Mouse (Mus musculus): Measurements from ENCODE around the gene Ppp2r5b.

The Ppp2r5b gene

GRCm38 (mm10) chr19:6235084-6236052 lies at the start of gene Ppp2r5b:
TSS of gene Ppp2r5b (minus strand) at chr19:6235872.
- DNase-seq (ENCODE audit: low spot score): peak; percentile 90

DNA sequence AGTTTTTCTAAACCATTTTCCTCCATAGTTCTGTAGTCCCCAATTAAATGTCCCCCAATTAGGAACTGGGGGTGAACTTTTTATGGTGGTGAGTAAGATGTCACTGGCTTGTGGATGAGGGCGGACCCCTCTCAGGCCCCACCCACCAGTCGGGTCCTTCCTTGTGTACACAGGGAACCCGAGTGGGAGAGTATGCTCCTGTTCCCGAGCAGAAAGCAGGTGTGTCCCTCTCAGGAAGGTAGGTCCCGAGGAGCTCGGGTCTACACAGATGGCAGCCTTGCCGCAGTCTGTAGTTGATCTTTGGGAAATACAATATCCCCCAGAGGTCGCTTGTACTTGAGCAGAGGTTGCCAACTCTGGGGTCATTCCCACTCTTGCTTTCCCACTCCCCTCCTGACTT lies 49.6 kb upstream of the Ppp2r5b start:
- no peak for DNase-seq (ENCODE audit: low spot score)

- no peak for DNase-seq (ENCODE audit: low spot score)
These were observed 48.8 kb upstream of the Ppp2r5b start for GRCm38 (mm10) chr19:6284502-6284901.

GRCm38 (mm10) chr19:6283001-6283400 lies 47.3 kb upstream of the Ppp2r5b start:
- DNase-seq (ENCODE audit: low spot score): no peak

- no peak for DNase-seq (ENCODE audit: low spot score)
These were observed 45.7 kb upstream of the Ppp2r5b start for GRCm38 (mm10) chr19:6281122-6282020.

GRCm38 (mm10) chr19:6280554-6280953 lies 44.9 kb upstream of the Ppp2r5b start:
- DNase-seq (ENCODE audit: low spot score): no peak

- no peak for DNase-seq (ENCODE audit: low spot score)
These were observed 43.9 kb upstream of the Ppp2r5b start for GRCm38 (mm10) chr19:6279481-6280144.

DNA sequence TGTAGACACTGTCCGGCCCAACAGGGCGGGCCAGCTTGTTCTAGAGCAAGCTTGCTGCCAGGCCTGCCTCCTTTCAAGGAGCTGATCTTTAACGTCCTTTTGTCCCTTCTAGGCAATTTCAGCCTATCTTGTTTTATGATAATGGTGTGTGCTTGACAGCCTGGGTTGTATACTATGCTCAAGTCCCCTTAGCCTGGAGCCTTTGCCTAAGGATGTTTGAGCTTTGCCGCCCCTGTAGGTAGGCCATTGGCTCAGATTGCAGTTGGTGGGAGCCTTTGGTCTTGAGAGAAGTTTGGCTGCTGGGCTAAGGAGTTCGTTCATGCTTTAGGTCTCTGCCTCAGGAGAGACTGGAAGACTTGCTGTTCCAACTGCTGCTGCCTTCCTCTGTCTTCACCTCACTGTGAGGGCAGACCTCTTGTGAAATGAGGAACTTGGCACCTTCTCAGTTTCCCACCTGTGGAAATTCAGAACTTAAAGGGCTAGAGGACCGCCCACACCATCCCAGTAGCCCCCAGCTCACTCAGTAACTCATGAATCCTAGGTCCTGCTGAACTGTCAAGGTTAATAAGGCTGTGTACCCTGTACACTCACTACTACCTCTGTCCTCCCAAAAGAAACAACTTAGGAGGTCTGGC lies 42.9 kb upstream of the Ppp2r5b start:
- no peak for DNase-seq (ENCODE audit: low spot score)

DNA sequence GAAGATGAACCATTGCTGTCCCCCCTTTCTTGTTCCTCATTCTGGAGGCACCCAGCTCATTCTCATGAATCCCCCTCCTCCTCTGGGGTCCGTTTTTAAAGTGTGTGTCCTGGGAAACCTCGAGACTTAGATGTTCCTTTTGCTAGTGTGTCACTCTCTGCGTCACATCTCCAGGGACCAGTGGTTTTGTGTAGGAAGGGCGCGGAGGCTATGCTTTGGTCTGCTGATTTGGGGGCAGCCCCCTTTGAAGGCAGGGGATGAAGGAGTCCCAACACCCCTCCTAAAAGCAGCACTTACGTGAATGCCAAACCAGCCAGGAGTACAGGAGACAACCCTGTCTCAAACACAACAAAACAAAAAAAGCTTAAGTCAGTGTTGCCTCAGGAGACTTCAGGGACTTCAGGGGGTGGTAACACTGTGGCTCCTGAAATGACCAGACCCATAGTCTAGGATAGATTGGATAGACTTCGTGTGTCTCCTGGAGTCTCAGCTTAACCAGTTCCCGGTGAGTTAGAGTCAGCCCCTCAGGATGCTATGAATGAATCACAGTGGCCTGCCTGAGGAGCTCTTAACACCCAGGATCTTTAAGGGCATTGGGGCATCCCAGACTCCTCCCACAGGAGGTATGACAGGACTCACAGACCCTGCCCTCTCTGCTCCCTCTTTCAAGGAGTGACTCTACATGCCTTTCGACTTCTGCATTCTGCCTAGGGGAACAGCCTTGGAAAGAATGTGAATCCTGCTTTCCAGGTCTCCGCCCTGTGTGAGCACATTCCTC lies 42.2 kb upstream of the Ppp2r5b start:
- peak; percentile 68 for DNase-seq (ENCODE audit: low spot score)

GRCm38 (mm10) chr19:6276426-6277421 lies 41.1 kb upstream of the Ppp2r5b start, which contains the start of gene Ehd1:
TSS of gene Ehd1 (plus strand) at chr19:6276725.
- peak; percentile 97 for DNase-seq (ENCODE audit: low spot score)

DNA sequence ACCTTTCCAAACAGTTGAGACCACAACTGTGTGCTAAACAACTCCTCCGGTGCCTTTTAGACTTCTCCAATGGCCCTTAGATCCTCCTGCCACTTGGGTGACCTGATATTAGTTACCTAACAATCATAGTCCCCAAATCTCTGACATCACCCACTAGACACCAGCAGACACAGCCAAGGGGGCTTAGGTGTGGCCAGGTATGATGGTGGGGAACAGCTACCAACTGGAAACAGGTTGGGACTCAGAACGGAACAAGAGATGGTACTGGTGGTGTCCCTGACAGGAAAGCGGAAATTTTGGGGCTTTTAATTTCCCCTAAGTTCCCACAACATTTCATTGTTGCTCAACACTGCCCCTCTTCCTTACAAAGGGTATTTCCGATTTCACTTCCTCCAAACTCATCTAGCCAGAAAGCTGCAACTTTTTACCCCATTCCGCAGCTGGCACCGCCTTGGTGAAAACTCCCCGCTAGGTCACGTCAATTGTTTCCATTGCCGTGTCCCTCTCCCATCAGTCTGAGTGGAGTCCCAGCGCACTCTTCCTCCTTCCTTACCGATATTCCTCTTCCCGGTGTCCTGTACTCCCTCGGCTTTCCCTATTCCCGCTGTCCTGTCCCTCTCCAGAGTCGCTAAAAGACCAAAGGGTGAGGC lies 40.2 kb upstream of the Ppp2r5b start:
- no peak for DNase-seq (ENCODE audit: low spot score)

- no peak for DNase-seq (ENCODE audit: low spot score)
These were observed 38.4 kb upstream of the Ppp2r5b start for GRCm38 (mm10) chr19:6273998-6274608.

DNA sequence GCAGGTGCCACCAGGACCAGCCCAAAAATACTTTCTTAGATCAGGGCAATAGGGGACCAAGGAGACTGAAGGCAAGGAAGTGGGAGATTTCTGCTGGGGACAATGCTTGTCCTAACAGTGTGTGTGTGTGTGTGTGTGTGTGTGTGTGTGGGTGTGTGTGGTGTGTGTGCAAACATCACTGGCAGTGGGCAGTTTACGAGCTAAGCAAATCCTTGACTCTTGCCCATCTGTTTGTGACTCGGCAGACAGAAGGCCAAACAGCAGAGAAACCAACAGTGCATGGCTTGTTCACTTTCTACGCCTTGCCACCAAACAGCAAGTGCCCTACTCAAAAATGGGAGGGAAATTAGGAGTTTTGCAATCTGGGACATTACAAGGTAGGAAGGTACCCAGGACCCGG lies 37.9 kb upstream of the Ppp2r5b start:
- no peak for DNase-seq (ENCODE audit: low spot score)

DNA sequence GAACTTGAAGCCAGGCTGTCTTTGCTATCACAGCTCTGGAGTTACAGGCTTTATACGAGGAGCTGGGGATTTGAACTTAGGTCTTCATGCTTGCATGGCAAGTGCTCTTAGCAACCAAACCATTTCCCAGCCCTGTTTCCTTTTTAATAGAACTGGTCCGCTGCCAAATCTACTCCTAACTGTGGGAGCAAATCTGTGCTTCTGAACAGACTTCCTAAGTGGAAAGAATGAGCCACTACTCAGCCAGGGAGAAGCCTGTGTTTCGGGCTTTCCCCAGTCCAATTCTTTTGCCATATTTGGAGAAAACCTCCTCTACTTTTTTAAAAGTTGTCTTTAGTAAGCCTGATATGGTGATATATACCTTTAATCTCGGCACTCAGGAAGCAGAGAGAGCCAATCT lies 37.1 kb upstream of the Ppp2r5b start:
- DNase-seq (ENCODE audit: low spot score): no peak

GRCm38 (mm10) chr19:6272053-6272452 lies 36.4 kb upstream of the Ppp2r5b start:
- DNase-seq (ENCODE audit: low spot score): no peak

- no peak for DNase-seq (ENCODE audit: low spot score)
These were observed 35.5 kb upstream of the Ppp2r5b start for GRCm38 (mm10) chr19:6271206-6271605.

DNA sequence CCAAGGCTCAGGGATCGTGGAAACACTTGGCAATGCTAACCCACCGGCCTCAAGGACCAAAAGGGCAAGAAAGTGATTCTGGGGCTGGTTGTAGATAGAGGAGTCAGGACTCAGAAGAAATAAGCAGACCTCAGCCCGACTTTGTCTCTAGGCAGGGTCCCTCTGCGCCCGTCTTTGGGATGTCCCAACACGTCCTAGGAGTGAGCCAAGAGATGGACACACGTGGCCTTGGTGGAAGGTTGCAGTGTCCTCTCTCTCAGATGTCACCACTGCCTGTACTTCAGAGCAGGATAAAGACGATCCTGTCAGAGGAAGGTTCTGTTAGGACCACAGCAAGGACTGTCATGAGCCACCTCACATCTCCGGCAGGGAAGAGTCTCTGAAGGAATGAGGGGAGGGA lies 35.0 kb upstream of the Ppp2r5b start:
- no peak for DNase-seq (ENCODE audit: low spot score)

- DNase-seq (ENCODE audit: low spot score): no peak
These were observed 34.3 kb upstream of the Ppp2r5b start for GRCm38 (mm10) chr19:6269798-6270475.

Data from c-Kit-positive CD71-positive TER-119-positive erythroid progenitor cells, embryonic 14.5 days (primary cell).